Mouse (Mus musculus): ENCODE data around the gene Mcu.

Mcu gene

DNA sequence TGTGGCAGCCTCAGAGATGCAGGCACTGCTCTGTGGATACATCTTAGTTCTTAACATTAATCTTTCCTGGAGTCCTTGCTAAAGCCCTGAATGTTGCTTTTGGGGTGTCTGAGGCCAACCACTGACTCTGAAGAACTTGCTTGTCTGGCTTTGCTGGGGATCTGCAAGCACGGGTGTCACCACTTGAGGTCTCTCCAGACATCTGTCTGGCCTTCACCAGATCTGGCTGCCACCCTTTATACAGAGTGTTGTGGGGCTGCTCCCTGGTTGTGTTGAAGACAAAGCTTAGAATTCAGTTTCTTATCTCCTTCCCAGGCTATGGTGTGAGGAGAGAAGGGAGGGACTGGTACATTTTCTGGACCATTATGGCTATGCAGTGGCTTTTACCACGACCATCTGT lies 122.4 kb downstream of the Mcu start:
- no peak for DNase-seq (ENCODE audit: low spot score in 2 of 2)

DNA sequence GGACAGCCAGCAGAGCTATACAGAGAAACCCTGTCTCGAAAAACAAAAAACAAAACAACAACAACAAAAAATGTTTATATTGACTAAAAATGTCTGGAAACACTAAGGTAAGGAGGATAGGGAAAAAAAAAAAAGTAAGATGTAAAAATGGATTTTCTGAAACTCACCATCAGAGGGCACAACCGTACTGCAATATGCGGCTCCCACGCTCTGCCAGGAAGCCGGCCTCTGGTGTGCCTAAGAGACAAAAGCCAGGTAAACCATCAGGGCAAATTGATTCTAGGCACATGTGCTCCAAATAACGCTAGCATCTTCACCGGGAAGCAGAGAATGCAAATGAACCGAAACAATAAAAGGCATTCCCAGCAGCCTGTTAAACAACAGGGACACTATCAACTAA lies 125.6 kb downstream of the Mcu start:
- DNase-seq (ENCODE audit: low spot score in 2 of 2) = no peak

DNA sequence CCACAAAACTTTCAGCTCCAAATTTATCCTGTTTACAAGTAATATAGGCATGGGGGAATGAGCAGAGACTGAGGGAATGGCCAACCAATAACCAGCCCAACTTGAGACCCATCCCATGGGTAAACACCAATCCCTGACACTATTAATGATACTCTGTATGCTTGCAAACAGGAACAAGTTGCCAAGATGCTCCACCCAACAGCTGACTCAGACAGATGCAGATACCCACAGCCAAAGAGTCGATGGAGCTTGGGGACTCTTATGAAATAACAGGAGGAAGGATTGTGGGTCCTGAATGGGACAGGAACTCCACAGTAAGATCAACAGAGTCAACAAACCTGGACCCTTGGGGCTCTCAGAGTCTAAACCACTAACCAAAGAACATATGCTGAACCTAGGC lies 127.1 kb downstream of the Mcu start:
- no peak for DNase-seq (ENCODE audit: low spot score in 2 of 2)

- DNase-seq (ENCODE audit: low spot score in 2 of 2) = no peak
Measured at GRCm38 (mm10) chr10:59487351-59487750, 129.1 kb downstream of the Mcu start.

DNA sequence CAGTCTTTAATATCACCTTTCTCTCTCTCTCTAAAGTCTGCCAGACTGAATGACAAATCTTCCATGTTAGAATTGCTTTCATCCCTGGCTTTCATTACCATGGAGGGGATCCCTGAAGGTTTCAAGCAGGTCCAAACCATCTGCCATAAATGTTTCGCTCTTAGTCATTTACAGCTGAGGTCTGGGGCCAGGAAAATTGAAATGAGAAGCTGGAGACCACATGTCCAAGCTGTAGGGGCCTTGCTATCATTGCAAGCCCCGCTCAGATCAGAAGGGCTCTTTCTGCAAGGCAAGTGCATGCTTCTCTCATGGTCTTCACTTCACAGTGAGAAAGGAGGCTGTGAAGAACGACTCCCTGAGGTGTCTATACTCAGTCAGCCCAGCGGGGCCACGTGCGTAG lies 132.2 kb downstream of the Mcu start:
- DNase-seq (ENCODE audit: low spot score in 2 of 2) = no peak

GRCm38 (mm10) chr10:59481381-59481780 lies 135.1 kb downstream of the Mcu start:
- DNase-seq (ENCODE audit: low spot score in 2 of 2) = no peak

DNA sequence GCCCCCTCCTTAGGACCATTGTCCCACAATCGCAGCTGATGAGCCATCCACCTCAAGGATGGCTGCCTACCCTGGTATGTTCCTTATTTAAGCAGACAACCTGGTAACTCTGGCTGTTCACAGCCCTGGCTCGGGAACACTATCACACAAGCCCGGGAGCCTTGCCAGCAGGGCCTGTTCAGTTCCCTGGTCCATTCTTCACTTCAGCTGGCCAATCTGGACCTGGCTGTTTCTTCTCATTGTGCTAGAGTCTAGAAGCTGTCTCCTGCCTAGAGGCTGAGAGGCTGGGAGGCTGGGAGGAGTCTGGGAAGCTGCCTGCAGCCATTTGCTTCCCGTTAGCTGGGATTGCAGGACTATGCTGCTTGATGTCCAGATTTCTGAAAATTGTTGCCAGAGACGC lies 146.0 kb downstream of the Mcu start:
- DNase-seq (ENCODE audit: low spot score in 2 of 2) = no peak

DNA sequence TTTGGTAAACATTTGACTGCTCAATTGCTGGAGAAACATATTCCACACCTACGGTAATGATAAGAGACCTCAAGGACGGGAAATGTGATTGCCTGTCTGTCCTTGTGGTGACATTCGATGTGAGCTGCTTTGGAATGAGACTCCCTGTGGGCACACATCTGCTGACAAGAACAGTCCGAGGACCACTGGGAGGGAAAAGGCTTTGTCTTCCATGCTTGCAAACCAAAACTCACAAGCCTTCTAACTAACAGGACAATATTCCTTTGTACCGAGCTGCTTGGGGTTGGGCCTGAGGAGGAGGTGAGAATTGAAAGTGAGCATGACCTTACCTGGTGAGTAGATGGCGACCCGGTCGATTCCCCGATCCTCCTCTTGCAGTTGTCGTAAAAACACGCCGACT lies 149.2 kb downstream of the Mcu start:
- no peak for DNase-seq (ENCODE audit: low spot score in 2 of 2)

DNA sequence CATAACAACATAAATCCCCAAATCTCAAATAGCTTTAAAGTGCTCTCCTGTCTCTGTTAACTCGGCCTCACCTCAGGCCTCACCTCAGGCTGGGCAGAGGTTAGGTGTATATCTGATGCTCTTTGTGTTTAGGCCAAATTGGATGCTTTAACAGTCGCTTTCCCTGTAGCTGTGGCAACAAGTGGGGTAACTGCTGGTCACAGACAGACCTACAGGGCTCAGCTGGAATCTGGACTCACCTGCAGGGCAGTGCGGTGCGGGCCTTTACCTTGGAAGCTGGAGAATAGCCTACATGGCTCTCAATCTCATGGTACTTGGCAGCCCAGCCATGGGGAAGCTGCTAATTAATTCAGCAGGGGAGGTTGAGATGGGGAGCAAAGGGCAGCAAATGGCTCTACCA lies 149.9 kb downstream of the Mcu start:
- DNase-seq (ENCODE audit: low spot score in 2 of 2) = no peak

- no peak for DNase-seq (ENCODE audit: low spot score in 2 of 2)
Measured at GRCm38 (mm10) chr10:59465546-59465945, 150.9 kb downstream of the Mcu start.

GRCm38 (mm10) chr10:59462307-59462706 lies 154.2 kb downstream of the Mcu start:
- DNase-seq (ENCODE audit: low spot score in 2 of 2) = no peak

DNA sequence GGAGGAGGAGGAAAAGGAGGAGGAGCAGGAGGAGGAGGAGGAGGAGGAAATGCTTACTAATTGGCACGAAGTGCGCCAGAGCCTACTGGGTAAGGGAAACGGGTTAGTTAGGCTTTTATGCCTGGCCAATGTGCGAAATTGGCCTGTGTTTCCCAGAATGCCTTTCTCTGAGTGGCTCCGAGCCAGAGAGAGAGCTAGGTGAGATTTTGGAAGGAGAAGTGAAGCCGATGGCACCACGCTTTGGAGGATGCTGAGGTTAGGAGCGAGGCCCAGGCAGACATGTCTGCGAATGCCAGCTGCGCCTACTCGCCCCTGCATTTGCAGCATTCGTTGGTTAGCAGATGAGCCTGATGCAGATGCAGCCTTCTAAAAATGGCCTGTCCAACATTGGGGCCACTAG lies 156.7 kb downstream of the Mcu start:
- DNase-seq (ENCODE audit: low spot score in 2 of 2) = no peak

- no peak for DNase-seq (ENCODE audit: low spot score in 2 of 2)
Measured at GRCm38 (mm10) chr10:59454631-59455030, 161.9 kb downstream of the Mcu start.

- no peak for DNase-seq (ENCODE audit: low spot score in 2 of 2)
Measured at GRCm38 (mm10) chr10:59451839-59452238, 164.7 kb downstream of the Mcu start.

- no peak for DNase-seq (ENCODE audit: low spot score in 2 of 2)
Measured at GRCm38 (mm10) chr10:59447546-59447945, 168.9 kb downstream of the Mcu start.

- DNase-seq (ENCODE audit: low spot score in 2 of 2) = no peak
Measured at GRCm38 (mm10) chr10:59446911-59447437, 169.5 kb downstream of the Mcu start.

DNA sequence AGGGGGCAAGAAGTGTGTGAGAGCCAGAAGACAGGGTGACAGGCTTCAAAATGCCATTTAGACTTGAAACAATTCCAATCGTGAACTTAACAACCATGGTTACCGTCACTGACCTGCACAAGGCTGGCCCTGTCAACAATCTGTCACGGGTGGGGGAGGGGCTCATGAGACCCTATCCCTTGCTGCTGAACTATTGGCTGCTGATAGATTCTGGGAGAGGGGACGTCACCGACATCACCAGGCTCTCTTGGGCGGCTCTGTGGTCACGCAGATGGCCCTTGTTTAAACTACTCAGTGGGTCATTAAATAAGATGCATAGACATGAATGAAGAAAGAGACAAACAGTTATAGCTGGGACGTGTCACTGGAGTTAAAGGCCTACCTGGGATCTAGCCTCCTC lies 171.9 kb downstream of the Mcu start:
- DNase-seq (ENCODE audit: low spot score in 2 of 2) = no peak

DNA sequence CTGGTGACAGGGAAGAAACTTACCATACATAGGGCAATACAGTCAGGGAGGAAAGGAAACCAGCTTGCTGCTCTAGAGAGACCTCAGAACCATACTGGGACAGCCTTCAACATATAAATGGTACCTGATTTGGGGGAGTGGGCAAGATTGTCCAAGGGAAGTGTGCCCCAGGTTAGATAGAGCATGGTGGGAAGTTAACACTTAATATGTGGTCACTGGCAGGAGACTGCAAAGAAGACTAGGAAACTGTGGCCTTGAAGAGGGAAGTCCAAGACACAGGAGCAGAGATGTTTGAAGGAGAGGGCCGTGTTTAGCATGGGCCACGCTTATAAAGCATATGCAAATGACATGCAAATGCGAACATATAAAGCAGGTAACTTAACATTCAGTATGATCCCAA lies 172.4 kb downstream of the Mcu start:
- no peak for DNase-seq (ENCODE audit: low spot score in 2 of 2)

- no peak for DNase-seq (ENCODE audit: low spot score in 2 of 2)
Measured at GRCm38 (mm10) chr10:59443212-59443611, 173.3 kb downstream of the Mcu start.

- DNase-seq (ENCODE audit: low spot score in 2 of 2) = no peak
Measured at GRCm38 (mm10) chr10:59441735-59442134, 174.8 kb downstream of the Mcu start, which contains the start of gene Oit3. Oit3 (minus strand) TSS chr10:59441778.

- DNase-seq (ENCODE audit: low spot score in 2 of 2) = no peak
Measured at GRCm38 (mm10) chr10:59440177-59440576, 176.3 kb downstream of the Mcu start.

DNA sequence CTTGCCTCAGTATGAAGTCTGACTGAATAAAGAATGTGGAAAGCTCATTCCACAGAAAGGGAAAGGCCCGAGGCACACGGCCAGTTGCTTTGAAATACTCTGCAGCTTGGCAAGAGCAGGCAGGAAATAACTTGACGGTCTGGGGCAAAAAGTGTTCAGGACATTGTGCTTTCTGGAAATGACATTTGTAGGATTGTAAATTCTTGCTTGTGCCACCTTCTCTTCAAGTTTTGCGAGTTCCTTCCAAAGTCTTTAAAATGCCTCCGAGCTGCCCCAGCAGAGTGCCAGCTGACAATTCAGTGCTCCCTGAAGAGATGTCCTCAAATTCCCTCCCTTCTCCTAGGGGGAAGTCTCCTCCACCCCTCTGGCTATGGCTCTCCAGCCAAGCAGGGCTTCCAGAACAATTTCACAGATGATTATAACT lies 177.0 kb downstream of the Mcu start:
- no peak for DNase-seq (ENCODE audit: low spot score in 2 of 2)

DNA sequence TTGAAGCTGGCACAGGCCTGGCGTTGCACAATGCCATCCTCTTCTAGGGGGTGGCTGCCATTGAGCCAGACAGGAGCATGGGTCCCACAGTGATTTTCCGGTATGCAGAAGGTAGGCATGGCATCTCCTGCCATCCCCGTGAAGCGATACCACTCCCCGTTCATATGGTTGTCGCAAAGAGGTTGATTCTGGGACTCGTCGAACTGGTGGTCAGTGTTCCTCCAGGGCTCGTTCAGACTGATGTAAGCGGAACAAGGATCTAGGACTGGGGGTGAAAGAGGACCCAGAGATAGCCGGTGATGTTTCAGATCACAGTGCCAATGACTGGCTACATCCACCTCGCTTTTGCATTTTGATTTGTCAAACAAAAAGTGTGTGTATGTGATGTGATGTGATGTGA lies 177.8 kb downstream of the Mcu start:
- DNase-seq (ENCODE audit: low spot score in 2 of 2) = no peak

DNA sequence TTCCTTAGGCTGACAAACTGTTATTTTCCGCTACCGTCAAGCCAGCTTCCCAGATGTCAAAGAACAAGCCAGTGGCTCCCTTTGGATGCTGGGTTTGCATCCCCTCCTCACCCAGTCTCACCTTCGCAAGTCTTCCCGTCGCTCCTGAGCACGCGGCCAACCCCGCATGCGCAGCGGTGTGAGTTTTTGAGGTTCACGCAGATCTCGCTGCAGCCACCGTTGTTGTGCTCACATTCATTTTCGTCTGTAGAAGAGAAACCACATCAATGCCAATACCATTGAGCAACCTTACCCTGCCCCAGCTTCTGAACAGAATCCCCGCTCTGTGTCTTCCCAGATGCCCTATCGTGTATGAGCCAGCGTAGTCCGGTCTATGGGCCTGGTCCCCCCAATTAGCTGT lies 180.7 kb downstream of the Mcu start:
- DNase-seq (ENCODE audit: low spot score in 2 of 2) = no peak
